Mouse (Mus musculus): ENCODE data around the gene Cyp4a10. TPM values are rescaled to one million over a fixed set of nuclear protein-coding genes. Genes with fewer than 3 reads are reported as not detected.
"Not testable (repeated sequence)": the region's sequence is repeated elsewhere in the genome, so short reads cannot be mapped to it uniquely, and the experiment has no call there.

Gene Cyp4a10
- total RNA-seq, 2 experiments from 2014 or later, result not detected

- intact Hi-C loops (cut with DNase I), result no loop called here
- DNase-seq (ENCODE audit: extremely low spot score in 1 of 2, low spot score in 2 of 2), result no peak
- TF ChIP-seq CTCF (IDR thresholded peaks at IDR 0.05), result no peak
- H3K27ac ChIP-seq, result no peak overlapping the region
- H3K4me3 ChIP-seq, result no peak overlapping the region
Measured at GRCm38 (mm10) chr4:115555513-115555912, 37.4 kb downstream of the Cyp4a10 start.

GRCm38 (mm10) chr4:115557861-115558561 is 39.9 kb downstream of the Cyp4a10 start:
- no peak for DNase-seq (ENCODE audit: extremely low spot score in 1 of 2, low spot score in 2 of 2)
- no peak for TF ChIP-seq CTCF (IDR thresholded peaks at IDR 0.05)
- Histone ChIP-seq H3K4me3 (no peak overlapping the region), H3K27ac (no peak overlapping the region)
- intact Hi-C loops (cut with DNase I), result no loop called here

DNA sequence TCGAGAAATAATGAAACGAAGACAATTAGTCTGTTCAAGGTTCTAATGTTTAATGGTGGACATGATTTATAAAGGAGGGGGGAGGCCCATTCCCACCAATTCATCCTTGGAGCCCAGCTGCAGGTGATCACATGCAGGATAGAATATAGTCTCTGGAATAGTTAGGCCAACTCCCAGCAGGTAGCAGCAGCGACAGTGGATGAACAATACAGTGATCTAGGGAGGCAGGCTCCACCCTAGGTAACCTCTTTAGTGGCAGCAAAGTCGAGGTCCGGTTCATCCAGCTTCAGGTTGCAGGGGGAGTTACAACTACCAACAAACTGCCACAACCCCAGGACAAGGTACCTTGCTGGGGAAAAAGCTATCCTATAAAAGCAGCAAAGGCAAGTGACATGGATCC is 43.2 kb downstream of the Cyp4a10 start:
- H3K4me3 ChIP-seq; DNase-seq (ENCODE audit: extremely low spot score in 1 of 2, low spot score in 2 of 2); H3K27ac ChIP-seq; intact Hi-C loops (cut with DNase I): not testable (repeated sequence)

DNA sequence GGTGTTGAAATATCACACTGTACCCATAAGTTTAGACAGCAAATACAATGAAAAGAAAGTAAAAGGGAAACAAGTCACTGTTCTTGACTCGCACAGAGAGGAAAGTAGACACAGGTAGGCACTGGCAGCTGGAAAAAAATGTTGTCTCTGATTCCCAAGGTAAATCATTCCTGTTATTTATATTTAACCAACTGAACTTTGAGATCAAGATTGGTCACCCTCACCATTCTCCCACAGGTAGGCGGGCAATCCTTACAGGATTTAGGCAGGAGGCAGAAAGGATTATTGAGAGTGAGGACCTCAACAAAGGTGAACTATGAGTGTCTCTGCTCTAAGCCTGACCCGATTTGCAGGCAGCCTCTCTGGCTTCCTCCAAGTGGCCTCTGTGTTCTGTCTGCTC is 45.3 kb downstream of the Cyp4a10 start, which contains the start of gene Cyp4a31:
Gene Cyp4a31 (plus strand): TSS at position 249 of the 400 bp plus-strand sequence.
- H3K27ac ChIP-seq, result no peak within 1 kb of the TSS
- TF ChIP-seq CTCF (IDR thresholded peaks at IDR 0.05), result no peak
- H3K4me3 ChIP-seq, result no peak within 1 kb of the TSS
- no peak for DNase-seq (ENCODE audit: extremely low spot score in 1 of 2, low spot score in 2 of 2)
- intact Hi-C loops (cut with DNase I), result no loop called here

- DNase-seq (ENCODE audit: extremely low spot score in 1 of 2, low spot score in 2 of 2); H3K4me3 ChIP-seq; intact Hi-C loops (cut with DNase I); H3K27ac ChIP-seq: not testable (repeated sequence)
Measured at GRCm38 (mm10) chr4:115564469-115565225, 46.6 kb downstream of the Cyp4a10 start.

- DNase-seq (ENCODE audit: extremely low spot score in 1 of 2, low spot score in 2 of 2), result no peak
- Histone ChIP-seq H3K4me3 (no peak overlapping the region), H3K27ac (no peak overlapping the region)
- intact Hi-C loops (cut with DNase I), result loop anchor here (5.0 kb wide), 1 partner anchor 43 kb away; no protein-coding TSS in a partner anchor
- TF ChIP-seq CTCF (IDR thresholded peaks at IDR 0.05), result no peak
Measured at GRCm38 (mm10) chr4:115575255-115575654, 57.2 kb downstream of the Cyp4a10 start.

GRCm38 (mm10) chr4:115575776-115576175 is 57.7 kb downstream of the Cyp4a10 start:
- DNase-seq (ENCODE audit: extremely low spot score in 1 of 2, low spot score in 2 of 2), result no peak
- Histone ChIP-seq H3K27ac (no peak overlapping the region), H3K4me3 (no peak overlapping the region)
- intact Hi-C loops (cut with DNase I), result loop anchor here (5.0 kb wide), 1 partner anchor 43 kb away; no protein-coding TSS in a partner anchor
- no peak for TF ChIP-seq CTCF (IDR thresholded peaks at IDR 0.05)

GRCm38 (mm10) chr4:115583036-115583435 is 65.0 kb downstream of the Cyp4a10 start:
- intact Hi-C loops (cut with DNase I), result no loop called here
- H3K4me3 ChIP-seq, result no peak overlapping the region
- no peak for TF ChIP-seq CTCF (IDR thresholded peaks at IDR 0.05)
- DNase-seq (ENCODE audit: extremely low spot score in 1 of 2, low spot score in 2 of 2), result no peak
- H3K27ac ChIP-seq, result no peak overlapping the region

Other genes with a start within 250 kb of the Cyp4a10 start
- not detected for gene Cyp4a12a, start 219.2 kb upstream of the Cyp4a10 start, total RNA-seq (2021)
- gene Cyp4a12b, start 106.6 kb upstream of the Cyp4a10 start, total RNA-seq (2021), result under 1 TPM in 1 of 2 experiments, not detected in 1; 0.14 TPM
- gene Cyp4a30b, start 65.7 kb upstream of the Cyp4a10 start, total RNA-seq (2021), result not detected
- gene Cyp4a14, start 22.1 kb upstream of the Cyp4a10 start, total RNA-seq (2021), result not detected
- gene Cyp4a31, start 45.4 kb downstream of the Cyp4a10 start, total RNA-seq (2021), result not detected
- gene Cyp4a32, start 82.7 kb downstream of the Cyp4a10 start, total RNA-seq (2021), result not detected
- 1 to 10 TPM; 1.7 to 2.4 TPM for gene Cyp4b1, start 129.5 kb downstream of the Cyp4a10 start, total RNA-seq (2021)
- gene Efcab14, start 219.5 kb downstream of the Cyp4a10 start, total RNA-seq (2021), result 10 to 100 TPM; 50.7 to 52.5 TPM